Mouse (Mus musculus): ENCODE measurements around the gene Il33. TPM values are rescaled to one million over a fixed set of nuclear protein-coding genes. Genes with fewer than 3 reads are reported as not detected.

The Il33 gene
- polyA plus RNA-seq, 1 experiment from 2014 or later: 56.1 TPM

- no peak overlapping the region for H3K4me3 ChIP-seq (ENCODE audit: low read depth, low read length)
- ATAC-seq: 0 out of 2 replicates have a peak, but pooled peaks have one; percentile 10
Observed at GRCm38 (mm10) chr19:29926101-29926755, 1.3 kb downstream of the Il33 start.

GRCm38 (mm10) chr19:29930296-29930695 is 5.4 kb downstream of the Il33 start:
- 26% methylated on average over 5 of the region's 5 CpGs for WGBS
- H3K27me3 ChIP-seq (replicated peaks; ENCODE audit: insufficient read depth, low read length): no peaks in the 10 kb centered on the region
- H3K9ac ChIP-seq (replicated peaks; ENCODE audit: low read depth): no peak overlapping the region
- no peaks in the 10 kb centered on the region for H3K9me3 ChIP-seq (ENCODE audit: low read length)
- H3K36me3 ChIP-seq (ENCODE audit: insufficient read depth, low read length): no peaks in the 10 kb centered on the region
- no peaks in the 10 kb centered on the region for H3K4me1 ChIP-seq (ENCODE audit: insufficient read depth, low read depth, low read length)
- ATAC-seq: peak; percentile 89
- no peak overlapping the region for H3K4me2 ChIP-seq (replicated peaks; ENCODE audit: low read depth, low read length)
- H3K27ac ChIP-seq (ENCODE audit: low read length): no peak overlapping the region
- DNase-seq (ENCODE audit: low spot score): peak; percentile 93
- TF ChIP-seq CTCF (IDR thresholded peaks at IDR 0.05): no peak
- peak; percentile 83 for TF ChIP-seq EP300 (IDR thresholded peaks at IDR 0.05)
- H3K4me3 ChIP-seq (ENCODE audit: low read depth, low read length): no peak overlapping the region

More at GRCm38 (mm10) chr19:29926101-29926755, 1.3 kb downstream of the Il33 start:
- H3K4me1 ChIP-seq (ENCODE audit: insufficient read depth, low read depth, low read length): no peaks in the 10 kb centered on the region
- peak; percentile 72 for TF ChIP-seq EP300 (IDR thresholded peaks at IDR 0.05)
- TF ChIP-seq CTCF (IDR thresholded peaks at IDR 0.05): no peak
- no peaks in the 10 kb centered on the region for H3K27me3 ChIP-seq (replicated peaks; ENCODE audit: insufficient read depth, low read length)
- H3K36me3 ChIP-seq (ENCODE audit: insufficient read depth, low read length): no peaks in the 10 kb centered on the region
- H3K4me2 ChIP-seq (replicated peaks; ENCODE audit: low read depth, low read length): peak overlapping the region; percentile 22; the same call in 1 of the 2 replicates
- no peak overlapping the region for H3K9ac ChIP-seq (replicated peaks; ENCODE audit: low read depth)
- WGBS: 20% methylated on average over 12 of the region's 12 CpGs
- no peaks in the 10 kb centered on the region for H3K9me3 ChIP-seq (ENCODE audit: low read length)
- peak; percentile 23 for DNase-seq (ENCODE audit: low spot score)
- no peak overlapping the region for H3K27ac ChIP-seq (ENCODE audit: low read length)

GRCm38 (mm10) chr19:29937445-29937844 is 12.5 kb downstream of the Il33 start:
- H3K4me3 ChIP-seq (ENCODE audit: low read depth, low read length): no peak overlapping the region
- no peaks in the 10 kb centered on the region for H3K9me3 ChIP-seq (ENCODE audit: low read length)
- H3K36me3 ChIP-seq (ENCODE audit: insufficient read depth, low read length): no peaks in the 10 kb centered on the region
- no peaks in the 10 kb centered on the region for H3K27me3 ChIP-seq (replicated peaks; ENCODE audit: insufficient read depth, low read length)
- no peak overlapping the region for H3K4me2 ChIP-seq (replicated peaks; ENCODE audit: low read depth, low read length)
- H3K9ac ChIP-seq (replicated peaks; ENCODE audit: low read depth): no peak overlapping the region
- no peak for ATAC-seq
- WGBS: 23% methylated on average over 8 of the region's 8 CpGs
- no peak for DNase-seq (ENCODE audit: low spot score)
- no peak overlapping the region for H3K27ac ChIP-seq (ENCODE audit: low read length)
- peaks cover 10% of the 10 kb centered on the region; the same call in 1 of the 2 replicates for H3K4me1 ChIP-seq (ENCODE audit: insufficient read depth, low read depth, low read length)
- TF ChIP-seq CTCF (IDR thresholded peaks at IDR 0.05): no peak
- no peak for TF ChIP-seq EP300 (IDR thresholded peaks at IDR 0.05)

- WGBS: 34% methylated on average over 6 of the region's 6 CpGs
- peak; percentile 50 for ATAC-seq
- peak; percentile 58 for DNase-seq (ENCODE audit: low spot score)
Observed at GRCm38 (mm10) chr19:29940239-29940638, 15.3 kb downstream of the Il33 start.

GRCm38 (mm10) chr19:29941208-29941607 is 16.3 kb downstream of the Il33 start:
- Histone ChIP-seq H3K27ac (ENCODE audit: low read length) (no peak overlapping the region), H3K9me3 (ENCODE audit: low read length) (no peaks in the 10 kb centered on the region), H3K4me3 (ENCODE audit: low read depth, low read length) (no peak overlapping the region), H3K36me3 (ENCODE audit: insufficient read depth, low read length) (no peaks in the 10 kb centered on the region), H3K4me1 (ENCODE audit: insufficient read depth, low read depth, low read length) (peaks cover 10% of the 10 kb centered on the region; the same call in 1 of the 2 replicates), H3K9ac (replicated peaks; ENCODE audit: low read depth) (no peak overlapping the region), H3K27me3 (replicated peaks; ENCODE audit: insufficient read depth, low read length) (no peaks in the 10 kb centered on the region), H3K4me2 (replicated peaks; ENCODE audit: low read depth, low read length) (no peak overlapping the region)
- WGBS: 76% methylated on average over 7 of the region's 7 CpGs
- TF ChIP-seq EP300 (IDR thresholded peaks at IDR 0.05) (no peak), CTCF (IDR thresholded peaks at IDR 0.05) (no peak)
- no peak for ATAC-seq
- no peak for DNase-seq (ENCODE audit: low spot score)

More at GRCm38 (mm10) chr19:29940239-29940638, 15.3 kb downstream of the Il33 start:
- H3K9me3 ChIP-seq (ENCODE audit: low read length): no peaks in the 10 kb centered on the region
- no peak overlapping the region for H3K27ac ChIP-seq (ENCODE audit: low read length)
- no peak overlapping the region for H3K9ac ChIP-seq (replicated peaks; ENCODE audit: low read depth)
- H3K4me2 ChIP-seq (replicated peaks; ENCODE audit: low read depth, low read length): peak overlapping the region; percentile 42; the same call in 1 of the 2 replicates
- no peaks in the 10 kb centered on the region for H3K27me3 ChIP-seq (replicated peaks; ENCODE audit: insufficient read depth, low read length)
- no peak overlapping the region for H3K4me3 ChIP-seq (ENCODE audit: low read depth, low read length)
- peaks cover 10% of the 10 kb centered on the region; the same call in 1 of the 2 replicates for H3K4me1 ChIP-seq (ENCODE audit: insufficient read depth, low read depth, low read length)
- TF ChIP-seq EP300 (IDR thresholded peaks at IDR 0.05): no peak
- peak; percentile 15; the same call in 1 of the 2 replicates for TF ChIP-seq CTCF (IDR thresholded peaks at IDR 0.05)
- H3K36me3 ChIP-seq (ENCODE audit: insufficient read depth, low read length): no peaks in the 10 kb centered on the region

- Histone ChIP-seq H3K27ac (ENCODE audit: low read length) (no peak overlapping the region), H3K27me3 (replicated peaks; ENCODE audit: insufficient read depth, low read length) (no peaks in the 10 kb centered on the region), H3K9ac (replicated peaks; ENCODE audit: low read depth) (no peak overlapping the region), H3K36me3 (ENCODE audit: insufficient read depth, low read length) (no peaks in the 10 kb centered on the region), H3K9me3 (ENCODE audit: low read length) (no peaks in the 10 kb centered on the region), H3K4me1 (ENCODE audit: insufficient read depth, low read depth, low read length) (peaks cover 8% of the 10 kb centered on the region; the same call in 1 of the 2 replicates), H3K4me3 (ENCODE audit: low read depth, low read length) (no peak overlapping the region), H3K4me2 (replicated peaks; ENCODE audit: low read depth, low read length) (no peak overlapping the region)
- WGBS: 52% methylated on average over 6 of the region's 6 CpGs
- no peak for TF ChIP-seq CTCF (IDR thresholded peaks at IDR 0.05)
- TF ChIP-seq EP300 (IDR thresholded peaks at IDR 0.05): peak; percentile 70
- peak; percentile 76 for DNase-seq (ENCODE audit: low spot score)
- ATAC-seq: peak; percentile 86
Observed at GRCm38 (mm10) chr19:29942358-29942757, 17.4 kb downstream of the Il33 start.
